10 mouse cellular contexts compared by ENCODE assay signal in the genomic region with DNA sequence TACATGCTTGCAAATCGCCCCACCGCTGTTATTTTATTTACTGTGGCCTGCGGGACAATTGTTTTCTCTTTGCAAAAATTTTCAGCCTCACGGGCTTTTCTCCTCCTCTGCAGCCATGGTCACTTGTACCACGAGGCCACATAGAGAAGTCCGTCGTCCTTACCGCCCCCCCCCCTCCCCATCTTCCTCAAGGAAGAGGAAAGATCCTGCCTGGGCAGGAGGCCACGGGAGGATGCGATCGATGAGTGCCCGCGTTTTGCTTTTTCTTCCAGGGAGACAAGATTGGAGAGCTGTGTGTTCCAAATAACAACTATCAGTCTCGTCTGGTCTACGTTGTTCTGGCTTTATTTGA. TPM values are rescaled to one million over a fixed set of nuclear protein-coding genes. Genes with fewer than 3 reads are reported as not detected.
DNase-seq lines count a peak whose midpoint lies in the region; ATAC-seq and TF ChIP-seq lines count a peak whose summit lies in the region.
"Had no signal": no experiment of that assay in that cellular context is flagged by ENCODE, and none has a peak within 500 bp of the region (broad histone marks: within the 10 kb centered on the region; RNA-seq: fewer than 3 reads in every experiment).

No protein-coding gene starts in this region.

- peak; percentile 45 for ATAC-seq in forebrain, embryonic 12.5 days (ENCODE audit: low FRiP score)
- ATAC-seq in intestine, embryonic 14.5 days (replicated peaks; ENCODE audit: low FRiP score, low TSS enrichment, low read depth) = no peak
- peak; percentile 60 for ATAC-seq in neural tube, embryonic 12.5 days (ENCODE audit: low FRiP score, low read depth)
- ATAC-seq: Patski had no signal

- H3K27ac ChIP-seq in left cerebral cortex, adult 2 months = no peak overlapping the region
- peak overlapping the region; percentile 68 for H3K27ac ChIP-seq in forebrain, embryonic 12.5 days
- H3K27ac ChIP-seq in intestine, embryonic 14.5 days (ENCODE audit: low read depth) = no peak overlapping the region
- H3K27ac ChIP-seq in neural tube, embryonic 12.5 days = no peak overlapping the region

- no peaks in the 10 kb centered on the region for H3K27me3 ChIP-seq in forebrain, embryonic 12.5 days
- H3K27me3 ChIP-seq in intestine, embryonic 14.5 days (replicated peaks; ENCODE audit: control insufficient read depth, insufficient read depth, low read length) = no peaks in the 10 kb centered on the region
- no peaks in the 10 kb centered on the region for H3K27me3 ChIP-seq in neural tube, embryonic 12.5 days (replicated peaks)
- H3K27me3 ChIP-seq: Patski had no signal

- no peak for TF ChIP-seq CTCF in left cerebral cortex, adult 2 months (IDR thresholded peaks at IDR 0.05)

- WGBS in forebrain, embryonic 12.5 days = 10% methylated on average over 15 of the region's 15 CpGs
- 19% methylated on average over 15 of the region's 15 CpGs for WGBS in intestine, embryonic 14.5 days
- 12% methylated on average over 15 of the region's 15 CpGs for WGBS in neural tube, embryonic 12.5 days

- peak overlapping the region; percentile 44 for H3K4me3 ChIP-seq in left cerebral cortex, adult 2 months
- peak overlapping the region; percentile 28 for H3K4me3 ChIP-seq in forebrain, embryonic 12.5 days (replicated peaks)
- H3K4me3 ChIP-seq in intestine, embryonic 14.5 days (ENCODE audit: low read depth, low read length) = peak overlapping the region; percentile 23
- peak overlapping the region; percentile 8; the same call in 1 of the 2 replicates for H3K4me3 ChIP-seq in neural tube, embryonic 12.5 days

- no peaks in the 10 kb centered on the region; the same call in 1 of the 2 replicates for H3K36me3 ChIP-seq in forebrain, embryonic 12.5 days (replicated peaks)
- H3K36me3 ChIP-seq in intestine, embryonic 14.5 days (ENCODE audit: control insufficient read depth, insufficient read depth, low read length) = no peaks in the 10 kb centered on the region
- no peaks in the 10 kb centered on the region for H3K36me3 ChIP-seq in neural tube, embryonic 12.5 days

- peaks cover 13% of the 10 kb centered on the region for H3K4me1 ChIP-seq in forebrain, embryonic 12.5 days
- H3K4me1 ChIP-seq in intestine, embryonic 14.5 days (replicated peaks; ENCODE audit: control insufficient read depth, insufficient read depth, low read length) = no peaks in the 10 kb centered on the region
- peaks cover 14% of the 10 kb centered on the region for H3K4me1 ChIP-seq in neural tube, embryonic 12.5 days

- peak overlapping the region; percentile 45 for H3K9ac ChIP-seq in forebrain, embryonic 12.5 days
- peak overlapping the region; percentile 29 for H3K9ac ChIP-seq in intestine, embryonic 14.5 days (ENCODE audit: low read length)
- H3K9ac ChIP-seq in neural tube, embryonic 12.5 days = 0 out of 2 replicates have a peak overlapping the region, but pooled peaks have one; percentile 34

- H3K4me2 ChIP-seq in forebrain, embryonic 12.5 days = peak overlapping the region; percentile 54
- H3K4me2 ChIP-seq in intestine, embryonic 14.5 days (ENCODE audit: low read length) = peak overlapping the region; percentile 60
- peak overlapping the region; percentile 65 for H3K4me2 ChIP-seq in neural tube, embryonic 12.5 days (replicated peaks)

- no peak for DNase-seq in left cerebral cortex, adult 2 months (ENCODE audit: extremely low spot score in 1 of 2, low spot score in 2 of 2)
- DNase-seq in left cerebral cortex, adult 8-10 months (ENCODE audit: low spot score in 2 of 2) = no peak
- DNase-seq in intestine, embryonic 14.5 days (ENCODE audit: low spot score) = no peak
- DNase-seq in embryo, embryonic 10 days (ENCODE audit: low spot score) = no peak
- no peak for DNase-seq in left cerebral cortex, postnatal 4 days
- DNase-seq in spleen, postnatal 10 days (ENCODE audit: low spot score in 2 of 2) = no peak
- DNase-seq: gastrocnemius, postnatal 25 days had no signal

- H3K9me3 ChIP-seq in forebrain, embryonic 12.5 days = no peaks in the 10 kb centered on the region
- no peaks in the 10 kb centered on the region for H3K9me3 ChIP-seq in intestine, embryonic 14.5 days (ENCODE audit: control insufficient read depth, low read length)
- H3K9me3 ChIP-seq in neural tube, embryonic 12.5 days = no peaks in the 10 kb centered on the region

- intact Hi-C loops in left cerebral cortex, adult 2 months (cut with DNase I) = no loop called here
- intact Hi-C loops in left cerebral cortex, postnatal 4 days (cut with DNase I) = no loop called here

RNA-seq across cellular contexts. Expression of gene Sox2, which starts 42.2 kb away (rescaled TPM):
- total RNA-seq in left cerebral cortex, adult 2 months (2021) = 10 to 100 TPM; 37.8 to 38.2 TPM
- total RNA-seq in left cerebral cortex, adult 8-10 months (2022) = 10 to 100 TPM; 37.0 to 44.0 (median 39.2) TPM
- polyA plus RNA-seq in forebrain, embryonic 12.5 days (2016; fragmentation: Nextera tagmentation; extraction: Ambion mirVana) = 75.5 and 77.0 TPM in 2 replicates
- 0.44 and 0.61 TPM in 2 replicates for polyA plus RNA-seq in intestine, embryonic 14.5 days (2014; fragmentation: Nextera tagmentation; extraction: Ambion mirVana)
- 48.0 and 49.7 TPM in 2 replicates for polyA plus RNA-seq in neural tube, embryonic 12.5 days (2016; fragmentation: Nextera tagmentation; extraction: Ambion mirVana)
- 10 to 100 TPM; 55.8 to 59.3 TPM for total RNA-seq in left cerebral cortex, postnatal 4 days (2021)
- total RNA-seq: gastrocnemius, postnatal 25 days had no signal
